Mouse (Mus musculus): ENCODE results near the gene Ap2a2.

- no peak for TF ChIP-seq CTCF (IDR thresholded peaks at IDR 0.05; ENCODE audit: low read depth)
- TF ChIP-seq EP300 (optimal IDR thresholded peaks at IDR 0.05), result no peak
Observed at GRCm38 (mm10) chr7:141609719-141610514, 47.9 kb downstream of the Ap2a2 start.
